In genomic region chr1:89992256-89992655, GRCm38 (mm10) we compare ENCODE assay signal across 10 mouse cellular contexts. TPM values are rescaled to one million over a fixed set of nuclear protein-coding genes. Genes with fewer than 3 reads are reported as not detected.
DNase-seq lines count a peak whose midpoint lies in the region; ATAC-seq and TF ChIP-seq lines count a peak whose summit lies in the region.
"Had no signal": no experiment of that assay in that cellular context is flagged by ENCODE, and none has a peak within 500 bp of the region (broad histone marks: within the 10 kb centered on the region; RNA-seq: fewer than 3 reads in every experiment).

No protein-coding gene starts in this region.

- no peaks in the 10 kb centered on the region for H3K9me3 ChIP-seq in forebrain, embryonic 10.5 days
- no peaks in the 10 kb centered on the region for H3K9me3 ChIP-seq in intestine, postnatal 0 days (ENCODE audit: control insufficient read depth)
- H3K9me3 ChIP-seq in neural tube, embryonic 15.5 days (replicated peaks), result no peaks in the 10 kb centered on the region

- peak; percentile 0 for DNase-seq in layer of hippocampus, adult 9-11 months
- no peak for DNase-seq in layer of hippocampus, adult 11-12 months (ENCODE audit: low spot score)
- no peak for DNase-seq in forebrain, embryonic 10.5 days (ENCODE audit: extremely low spot score, low spot score)
- no peak for DNase-seq in frontal cortex, adult 2 months (ENCODE audit: extremely low spot score in 1 of 2, low spot score in 1 of 2)
- DNase-seq in left cerebral cortex, adult 8-10 months (ENCODE audit: low spot score in 2 of 2), result no peak
- DNase-seq: cerebellum, adult 11-12 months; gastrocnemius, postnatal 10 days; thymus, postnatal 4 days had no signal

- ATAC-seq in intestine, postnatal 0 days, result no peak
- ATAC-seq in neural tube, embryonic 15.5 days (ENCODE audit: low FRiP score), result no peak

- H3K36me3 ChIP-seq in forebrain, embryonic 10.5 days (replicated peaks), result no peaks in the 10 kb centered on the region
- H3K36me3 ChIP-seq in intestine, postnatal 0 days (ENCODE audit: control insufficient read depth, insufficient read depth), result no peaks in the 10 kb centered on the region
- no peaks in the 10 kb centered on the region for H3K36me3 ChIP-seq in neural tube, embryonic 15.5 days

- H3K4me2 ChIP-seq in intestine, postnatal 0 days (replicated peaks; ENCODE audit: low read depth), result no peak overlapping the region
- H3K4me2 ChIP-seq in neural tube, embryonic 15.5 days, result peak overlapping the region; percentile 52

- under 1% methylated on average over 25 of the region's 25 CpGs for WGBS in forebrain, embryonic 10.5 days
- WGBS in intestine, postnatal 0 days, result 2% methylated on average over 25 of the region's 25 CpGs
- 3% methylated on average over 25 of the region's 25 CpGs for WGBS in neural tube, embryonic 15.5 days

- peaks cover 96% of the 10 kb centered on the region for H3K27me3 ChIP-seq in forebrain, embryonic 10.5 days (ENCODE audit: poor library complexity, severe bottlenecking)
- H3K27me3 ChIP-seq in intestine, postnatal 0 days (replicated peaks; ENCODE audit: control insufficient read depth, insufficient read depth, low read length), result peaks cover 22% of the 10 kb centered on the region
- H3K27me3 ChIP-seq in neural tube, embryonic 15.5 days (replicated peaks), result peaks cover 41% of the 10 kb centered on the region

- H3K4me3 ChIP-seq in forebrain, embryonic 10.5 days, result peak overlapping the region; percentile 43
- 0 out of 2 replicates have a peak overlapping the region, but pooled peaks have one; percentile 16 for H3K4me3 ChIP-seq in intestine, postnatal 0 days (ENCODE audit: low read depth, low read length)
- 0 out of 2 replicates have a peak overlapping the region, but pooled peaks have one; percentile 17 for H3K4me3 ChIP-seq in neural tube, embryonic 15.5 days (replicated peaks)

- no peak overlapping the region for H3K27ac ChIP-seq in forebrain, embryonic 10.5 days
- no peak overlapping the region for H3K27ac ChIP-seq in intestine, postnatal 0 days (ENCODE audit: low read depth, low read length)
- no peak overlapping the region for H3K27ac ChIP-seq in neural tube, embryonic 15.5 days (replicated peaks)

- peaks cover 32% of the 10 kb centered on the region for H3K4me1 ChIP-seq in forebrain, embryonic 10.5 days
- no peaks in the 10 kb centered on the region for H3K4me1 ChIP-seq in intestine, postnatal 0 days (replicated peaks; ENCODE audit: control insufficient read depth, insufficient read depth, low read length)
- H3K4me1 ChIP-seq in neural tube, embryonic 15.5 days, result peaks cover 7% of the 10 kb centered on the region

- no peak overlapping the region for H3K9ac ChIP-seq in intestine, postnatal 0 days (ENCODE audit: low read depth, low read length)
- no peak overlapping the region for H3K9ac ChIP-seq in neural tube, embryonic 15.5 days (replicated peaks)

- no peak for TF ChIP-seq CTCF in intestine, postnatal 0 days (IDR thresholded peaks at IDR 0.05; ENCODE audit: low read depth)

RNA-seq across cellular contexts. Expression of gene Asb18, which starts 22.2 kb away (rescaled TPM):
- polyA plus RNA-seq in forebrain, embryonic 10.5 days (2016; fragmentation: Nextera tagmentation; extraction: Ambion mirVana), result not detected in 2 replicates
- polyA plus RNA-seq in intestine, postnatal 0 days (2015; fragmentation: Nextera tagmentation; extraction: Ambion mirVana), result not detected in 2 replicates
- 0.64 and 0.72 TPM in 2 replicates for polyA plus RNA-seq in neural tube, embryonic 15.5 days (2015; fragmentation: Nextera tagmentation; extraction: Ambion mirVana)
- polyA plus RNA-seq in frontal cortex, adult 2 months (2012; rRNA removed), result 0.99 and 1.0 TPM in 2 replicates
- 1 to 10 TPM; 1.5 to 2.3 (median 2.0) TPM for total RNA-seq in left cerebral cortex, adult 8-10 months (2022)
